Mouse (Mus musculus): ENCODE results near the gene Ankrd26. TPM values are rescaled to one million over a fixed set of nuclear protein-coding genes. Genes with fewer than 3 reads are reported as not detected.

Ankrd26 gene
- 17.6 and 18.0 TPM in 2 replicates for polyA plus RNA-seq (2014; fragmentation: Nextera tagmentation; extraction: Ambion mirVana)

- Histone ChIP-seq H3K9me3 (ENCODE audit: low read depth, low read length) (no peaks in the 10 kb centered on the region), H3K4me1 (ENCODE audit: insufficient read depth) (peaks cover 7% of the 10 kb centered on the region; the same call in 1 of the 2 replicates), H3K36me3 (ENCODE audit: insufficient read depth) (peaks cover 23% of the 10 kb centered on the region), H3K27ac (ENCODE audit: low read depth) (peak within 1 kb of the TSS; percentile 65), H3K9ac (peak within 1 kb of the TSS; percentile 78), H3K4me2 (peak within 1 kb of the TSS; percentile 96), H3K4me3 (ENCODE audit: low read depth, low read length) (peak within 1 kb of the TSS; percentile 61), H3K27me3 (ENCODE audit: insufficient read depth, low read length) (no peaks in the 10 kb centered on the region)
- TF ChIP-seq CTCF (IDR thresholded peaks at IDR 0.05; ENCODE audit: low read depth), result no peak
- 5% methylated on average over 54 of the region's 54 CpGs for whole genome bisulfite sequencing
- peak; percentile 96 for DNase-seq
- peak; percentile 98 for ATAC-seq (ENCODE audit: insufficient read depth)
These were observed at the start of gene Ankrd26 for GRCm38 (mm10) chr6:118561745-118562609. Ankrd26 (minus strand) TSS chr6:118562226.

GRCm38 (mm10) chr6:118608906-118609305 lies 46.9 kb upstream of the Ankrd26 start:
- 82% methylated on average over 6 of the region's 6 CpGs for WGBS
- H3K4me2 ChIP-seq, result no peak overlapping the region
- no peaks in the 10 kb centered on the region for H3K4me1 ChIP-seq (ENCODE audit: insufficient read depth)
- H3K9me3 ChIP-seq (ENCODE audit: low read depth, low read length), result no peaks in the 10 kb centered on the region
- H3K9ac ChIP-seq, result no peak overlapping the region
- no peaks in the 10 kb centered on the region; the same call in 1 of the 2 replicates for H3K36me3 ChIP-seq (ENCODE audit: insufficient read depth)
- no peak for TF ChIP-seq CTCF (IDR thresholded peaks at IDR 0.05; ENCODE audit: low read depth)
- no peak overlapping the region for H3K4me3 ChIP-seq (ENCODE audit: low read depth, low read length)
- no peak for DNase-seq
- no peaks in the 10 kb centered on the region for H3K27me3 ChIP-seq (ENCODE audit: insufficient read depth, low read length)
- ATAC-seq (ENCODE audit: insufficient read depth), result no peak
- no peak overlapping the region for H3K27ac ChIP-seq (ENCODE audit: low read depth)

GRCm38 (mm10) chr6:118605974-118606373 lies 43.9 kb upstream of the Ankrd26 start:
- Histone ChIP-seq H3K36me3 (ENCODE audit: insufficient read depth) (peaks cover 11% of the 10 kb centered on the region; the same call in 1 of the 2 replicates), H3K27me3 (ENCODE audit: insufficient read depth, low read length) (no peaks in the 10 kb centered on the region), H3K4me1 (ENCODE audit: insufficient read depth) (no peaks in the 10 kb centered on the region), H3K9ac (no peak overlapping the region), H3K4me2 (no peak overlapping the region), H3K27ac (ENCODE audit: low read depth) (no peak overlapping the region), H3K4me3 (ENCODE audit: low read depth, low read length) (no peak overlapping the region), H3K9me3 (ENCODE audit: low read depth, low read length) (no peaks in the 10 kb centered on the region)
- WGBS, result 67% methylated on average over 7 of the region's 7 CpGs
- no peak for DNase-seq
- TF ChIP-seq CTCF (IDR thresholded peaks at IDR 0.05; ENCODE audit: low read depth), result peak; percentile 34
- ATAC-seq (ENCODE audit: insufficient read depth), result no peak

- Histone ChIP-seq H3K4me3 (ENCODE audit: low read depth, low read length) (no peak overlapping the region), H3K4me2 (no peak overlapping the region), H3K9ac (no peak overlapping the region), H3K36me3 (ENCODE audit: insufficient read depth) (peaks cover 22% of the 10 kb centered on the region; the same call in 1 of the 2 replicates), H3K9me3 (ENCODE audit: low read depth, low read length) (no peaks in the 10 kb centered on the region), H3K4me1 (ENCODE audit: insufficient read depth) (no peaks in the 10 kb centered on the region), H3K27ac (ENCODE audit: low read depth) (no peak overlapping the region), H3K27me3 (ENCODE audit: insufficient read depth, low read length) (no peaks in the 10 kb centered on the region)
- WGBS, result 92% methylated on average over 7 of the region's 7 CpGs
- no peak for TF ChIP-seq CTCF (IDR thresholded peaks at IDR 0.05; ENCODE audit: low read depth)
- DNase-seq, result no peak
- no peak for ATAC-seq (ENCODE audit: insufficient read depth)
These were observed 41.8 kb upstream of the Ankrd26 start for GRCm38 (mm10) chr6:118603825-118604224.

GRCm38 (mm10) chr6:118595681-118596055 lies 33.6 kb upstream of the Ankrd26 start:
- Histone ChIP-seq H3K27ac (ENCODE audit: low read depth) (no peak overlapping the region), H3K9me3 (ENCODE audit: low read depth, low read length) (no peaks in the 10 kb centered on the region), H3K27me3 (ENCODE audit: insufficient read depth, low read length) (no peaks in the 10 kb centered on the region), H3K4me2 (no peak overlapping the region), H3K36me3 (ENCODE audit: insufficient read depth) (peaks cover 20% of the 10 kb centered on the region; the same call in 1 of the 2 replicates), H3K9ac (no peak overlapping the region), H3K4me3 (ENCODE audit: low read depth, low read length) (no peak overlapping the region), H3K4me1 (ENCODE audit: insufficient read depth) (no peaks in the 10 kb centered on the region)
- TF ChIP-seq CTCF (IDR thresholded peaks at IDR 0.05; ENCODE audit: low read depth), result no peak
- DNase-seq (peak; percentile 2), ATAC-seq (ENCODE audit: insufficient read depth) (no peak)
- 70% methylated on average over 9 of the region's 9 CpGs for WGBS

GRCm38 (mm10) chr6:118594833-118595680 lies 33.0 kb upstream of the Ankrd26 start:
- DNase-seq (peak; percentile 30), ATAC-seq (ENCODE audit: insufficient read depth) (no peak)
- no peak overlapping the region for H3K27ac ChIP-seq (ENCODE audit: low read depth)
- H3K4me1 ChIP-seq (ENCODE audit: insufficient read depth), result no peaks in the 10 kb centered on the region
- H3K4me3 ChIP-seq (ENCODE audit: low read depth, low read length), result no peak overlapping the region
- no peaks in the 10 kb centered on the region for H3K9me3 ChIP-seq (ENCODE audit: low read depth, low read length)
- no peaks in the 10 kb centered on the region for H3K27me3 ChIP-seq (ENCODE audit: insufficient read depth, low read length)
- TF ChIP-seq CTCF (IDR thresholded peaks at IDR 0.05; ENCODE audit: low read depth), result no peak
- 69% methylated on average over 10 of the region's 10 CpGs for WGBS
- peaks cover 18% of the 10 kb centered on the region; the same call in 1 of the 2 replicates for H3K36me3 ChIP-seq (ENCODE audit: insufficient read depth)
- no peak overlapping the region for H3K4me2 ChIP-seq
- no peak overlapping the region for H3K9ac ChIP-seq

Measured in lung, embryonic 14.5 days (tissue).